Mouse (Mus musculus) embryonic facial prominence, embryonic 10.5 days (tissue): ENCODE results near the gene Qrich2. TPM values are rescaled to one million over a fixed set of nuclear protein-coding genes. Genes with fewer than 3 reads are reported as not detected.
"Not testable (repeated sequence)": the region's sequence is repeated elsewhere in the genome, so short reads cannot be mapped to it uniquely, and the experiment has no call there.

ENCODE experiments used
- DNase-seq: peaks from one replicate; pipeline ENCODE4 v3.0.0-alpha.2; 2017; ENCODE audit warnings: low spot score
- H3K27ac ChIP-seq: fragments of 300-500 bp; sonication (generic); replicated peaks from 2 replicates; pipeline ENCODE4 v1.5.1; 2016; ENCODE audit warnings: mild to moderate bottlenecking
- H3K27me3 ChIP-seq: fragments of 300-500 bp; sonication (generic); replicated peaks from 2 replicates; pipeline ENCODE4 v1.6.1; 2016; ENCODE audit warnings: low read depth, mild to moderate bottlenecking; ENCODE audit not compliant: poor library complexity, severe bottlenecking
- H3K36me3 ChIP-seq: fragments of 300-500 bp; sonication (generic); replicated peaks from 2 replicates; pipeline ENCODE4 v1.6.1; 2016; ENCODE audit warnings: mild to moderate bottlenecking, moderate library complexity
- H3K4me1 ChIP-seq: fragments of 300-500 bp; sonication (generic); 2 replicates; pipeline ENCODE4 v1.6.1; 2016
- H3K4me3 ChIP-seq: fragments of 300-500 bp; sonication (generic); 2 replicates; pipeline ENCODE4 v1.5.1; 2016; ENCODE audit warnings: mild to moderate bottlenecking, moderate library complexity
- H3K9me3 ChIP-seq: fragments of 300-500 bp; sonication (generic); 2 replicates; pipeline ENCODE4 v1.6.1; 2016; ENCODE audit warnings: mild to moderate bottlenecking
- WGBS: fragments of 180-500 bp; shearing (Covaris S2); methylation state at CpG from one replicate; pipeline ENCODE4 v1.1.7; 2016; 5-methylcytosine and 5-hydroxymethylcytosine counted together
- polyA plus RNA-seq: library from polyadenylated mRNA; unstranded; fragments of >200 nt; fragmentation: Nextera tagmentation; extraction: Ambion mirVana; gene quantifications from 2 replicates; pipeline ENCODE4 v1.2.1, GENCODE M21; 2016

The Qrich2 gene
- polyA plus RNA-seq, 1 experiment from 2014 or later = 0.44 TPM

GRCm38 (mm10) chr11:116421102-116421501 lies 44.9 kb downstream of the Qrich2 start:
- no peaks in the 10 kb centered on the region for H3K27me3 ChIP-seq
- no peaks in the 10 kb centered on the region for H3K36me3 ChIP-seq
- H3K4me3 ChIP-seq = no peak overlapping the region
- no peak overlapping the region for H3K27ac ChIP-seq
- WGBS = 68% methylated on average over 6 of the region's 6 CpGs
- no peaks in the 10 kb centered on the region for H3K9me3 ChIP-seq
- no peak for DNase-seq
- peaks cover 52% of the 10 kb centered on the region for H3K4me1 ChIP-seq

GRCm38 (mm10) chr11:116418841-116419462 lies 47.1 kb downstream of the Qrich2 start:
- Histone ChIP-seq H3K9me3 (no peaks in the 10 kb centered on the region), H3K4me3 (peak overlapping the region; percentile 9; the same call in 1 of the 2 replicates), H3K27me3 (peaks cover 14% of the 10 kb centered on the region), H3K36me3 (no peaks in the 10 kb centered on the region), H3K27ac (peak overlapping the region; percentile 87), H3K4me1 (peaks cover 45% of the 10 kb centered on the region)
- DNase-seq = no peak
- WGBS = 80% methylated on average over 6 of the region's 6 CpGs

- WGBS = 11% methylated on average over 2 of the region's 2 CpGs
- Histone ChIP-seq H3K4me1 (peaks cover 46% of the 10 kb centered on the region), H3K36me3 (no peaks in the 10 kb centered on the region), H3K9me3 (no peaks in the 10 kb centered on the region), H3K27me3 (peaks cover 18% of the 10 kb centered on the region), H3K4me3 (peak overlapping the region; percentile 9), H3K27ac (peak overlapping the region; percentile 87)
- DNase-seq = peak; percentile 83
These were observed 47.7 kb downstream of the Qrich2 start for GRCm38 (mm10) chr11:116418194-116418840.

- H3K4me1 ChIP-seq = peaks cover 57% of the 10 kb centered on the region
- H3K27ac ChIP-seq = peak overlapping the region; percentile 87; the same call in 1 of the 2 replicates
- no peaks in the 10 kb centered on the region for H3K36me3 ChIP-seq
- peaks cover 23% of the 10 kb centered on the region for H3K27me3 ChIP-seq
- H3K9me3 ChIP-seq = no peaks in the 10 kb centered on the region
- H3K4me3 ChIP-seq = no peak overlapping the region
- 92% methylated on average over 5 of the region's 5 CpGs for WGBS
- DNase-seq = no peak
These were observed 49.0 kb downstream of the Qrich2 start for GRCm38 (mm10) chr11:116417054-116417453.

GRCm38 (mm10) chr11:116416196-116416943 lies 49.7 kb downstream of the Qrich2 start:
- Histone ChIP-seq H3K4me1 (peaks cover 62% of the 10 kb centered on the region), H3K9me3 (no peaks in the 10 kb centered on the region), H3K4me3 (no peak overlapping the region), H3K27ac (peak overlapping the region; percentile 71; the same call in 1 of the 2 replicates), H3K27me3 (peaks cover 30% of the 10 kb centered on the region), H3K36me3 (no peaks in the 10 kb centered on the region)
- no peak for DNase-seq
- 71% methylated on average over 6 of the region's 6 CpGs for WGBS

- peaks cover 45% of the 10 kb centered on the region for H3K4me1 ChIP-seq
- no peaks in the 10 kb centered on the region for H3K9me3 ChIP-seq
- peak overlapping the region; percentile 71 for H3K4me3 ChIP-seq
- peak overlapping the region; percentile 94; the same call in 1 of the 2 replicates for H3K27ac ChIP-seq
- DNase-seq = no peak
- WGBS = 83% methylated on average over 4 of the region's 4 CpGs
- no peaks in the 10 kb centered on the region; the same call in 1 of the 2 replicates for H3K36me3 ChIP-seq
- peaks cover 37% of the 10 kb centered on the region for H3K27me3 ChIP-seq
These were observed 52.4 kb downstream of the Qrich2 start for GRCm38 (mm10) chr11:116413631-116414022.

- H3K27ac ChIP-seq = peak within 1 kb of the TSS; percentile 94
- H3K4me1 ChIP-seq = peaks cover 39% of the 10 kb centered on the region
- H3K27me3 ChIP-seq = peaks cover 37% of the 10 kb centered on the region
- peak; percentile 90 for DNase-seq
- WGBS = 2% methylated on average over 82 of the region's 82 CpGs
- no peaks in the 10 kb centered on the region; the same call in 1 of the 2 replicates for H3K36me3 ChIP-seq
- H3K4me3 ChIP-seq = peak within 1 kb of the TSS; percentile 71
- H3K9me3 ChIP-seq = no peaks in the 10 kb centered on the region
These were observed 53.0 kb downstream of the Qrich2 start, which contains the start of gene Rnf157 for GRCm38 (mm10) chr11:116412904-116413630. Rnf157 (minus strand) TSS chr11:116413032.

GRCm38 (mm10) chr11:116412028-116412827 lies 53.8 kb downstream of the Qrich2 start:
- H3K27me3 ChIP-seq = peaks cover 37% of the 10 kb centered on the region
- peak overlapping the region; percentile 94 for H3K27ac ChIP-seq
- peak overlapping the region; percentile 71 for H3K4me3 ChIP-seq
- H3K4me1 ChIP-seq = peaks cover 34% of the 10 kb centered on the region
- peaks cover 2% of the 10 kb centered on the region; the same call in 1 of the 2 replicates for H3K36me3 ChIP-seq
- no peaks in the 10 kb centered on the region for H3K9me3 ChIP-seq
- WGBS = under 1% methylated on average over 76 of the region's 76 CpGs
- DNase-seq = peak; percentile 61

GRCm38 (mm10) chr11:116411582-116411981 lies 54.5 kb downstream of the Qrich2 start:
- no peak for DNase-seq
- WGBS = 11% methylated on average over 6 of the region's 6 CpGs
- H3K27ac ChIP-seq = no peak overlapping the region

GRCm38 (mm10) chr11:116410415-116410814 lies 55.6 kb downstream of the Qrich2 start:
- not testable (repeated sequence) for H3K27ac ChIP-seq, H3K9me3 ChIP-seq, DNase-seq, H3K4me3 ChIP-seq, H3K36me3 ChIP-seq
- 89% methylated on average over 4 of the region's 4 CpGs for WGBS
- H3K4me1 ChIP-seq = peaks cover 23% of the 10 kb centered on the region
- H3K27me3 ChIP-seq = peaks cover 37% of the 10 kb centered on the region

More at GRCm38 (mm10) chr11:116411582-116411981, 54.5 kb downstream of the Qrich2 start:
- Histone ChIP-seq H3K27me3 (peaks cover 37% of the 10 kb centered on the region), H3K4me1 (peaks cover 28% of the 10 kb centered on the region), H3K36me3 (peaks cover 2% of the 10 kb centered on the region; the same call in 1 of the 2 replicates), H3K4me3 (peak overlapping the region; percentile 71), H3K9me3 (no peaks in the 10 kb centered on the region)

- 90% methylated on average over 3 of the region's 3 CpGs for WGBS
- Histone ChIP-seq H3K9me3 (no peaks in the 10 kb centered on the region), H3K27me3 (peaks cover 24% of the 10 kb centered on the region), H3K4me1 (peaks cover 23% of the 10 kb centered on the region), H3K27ac (no peak overlapping the region), H3K36me3 (peaks cover 13% of the 10 kb centered on the region), H3K4me3 (no peak overlapping the region)
- no peak for DNase-seq
These were observed 57.0 kb downstream of the Qrich2 start for GRCm38 (mm10) chr11:116409008-116409407.
